Mouse (Mus musculus): ENCODE results near the gene Sec22a.

Sec22a gene

DNA sequence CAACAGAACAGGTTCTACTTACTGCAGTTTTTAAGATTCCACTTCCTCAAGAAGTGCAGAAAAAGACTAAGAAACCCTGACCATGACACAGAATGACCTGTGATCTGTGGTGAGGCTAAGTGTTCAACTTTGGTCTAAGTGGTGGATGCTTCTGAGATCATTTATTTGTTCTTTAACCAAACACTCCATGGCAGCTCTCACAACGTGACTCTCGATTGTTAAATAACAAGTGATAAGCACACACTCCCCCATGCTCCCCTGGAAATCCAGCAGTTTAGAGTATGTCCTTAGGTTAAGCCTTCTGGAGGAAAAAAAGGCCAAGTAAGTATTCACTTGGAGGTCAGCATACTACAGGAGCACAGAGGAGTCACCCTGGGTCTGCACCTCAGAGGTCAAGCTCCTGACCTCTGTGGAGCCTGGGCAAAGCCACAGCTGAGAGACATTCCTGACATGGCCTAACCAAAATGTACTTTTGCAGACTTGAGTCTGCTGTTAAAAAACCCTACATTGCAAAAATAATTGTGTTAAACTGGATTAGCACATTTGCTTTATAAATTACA lies 53.1 kb downstream of the Sec22a start:
- DNase-seq (ENCODE audit: low spot score): no peak

DNA sequence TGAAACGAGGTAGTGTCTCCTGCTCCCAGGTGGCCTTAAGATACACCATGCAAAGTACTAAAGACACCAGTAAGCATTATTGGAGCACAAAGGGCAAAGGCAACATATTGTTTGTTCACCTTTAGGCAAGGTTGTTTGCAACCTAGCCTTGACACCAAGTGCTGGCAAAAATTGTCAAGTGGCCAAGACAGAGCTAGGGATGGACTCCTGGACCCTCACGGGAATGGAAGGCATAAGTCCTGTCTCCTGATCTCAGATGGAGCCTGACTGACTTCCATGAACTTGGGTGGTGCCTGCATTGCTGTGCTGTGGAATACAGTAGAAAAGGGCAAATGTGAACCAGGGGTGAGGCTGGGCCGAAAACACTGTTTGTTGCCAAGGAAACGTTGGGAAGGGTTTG lies 54.1 kb downstream of the Sec22a start:
- no peak for DNase-seq (ENCODE audit: low spot score)

DNA sequence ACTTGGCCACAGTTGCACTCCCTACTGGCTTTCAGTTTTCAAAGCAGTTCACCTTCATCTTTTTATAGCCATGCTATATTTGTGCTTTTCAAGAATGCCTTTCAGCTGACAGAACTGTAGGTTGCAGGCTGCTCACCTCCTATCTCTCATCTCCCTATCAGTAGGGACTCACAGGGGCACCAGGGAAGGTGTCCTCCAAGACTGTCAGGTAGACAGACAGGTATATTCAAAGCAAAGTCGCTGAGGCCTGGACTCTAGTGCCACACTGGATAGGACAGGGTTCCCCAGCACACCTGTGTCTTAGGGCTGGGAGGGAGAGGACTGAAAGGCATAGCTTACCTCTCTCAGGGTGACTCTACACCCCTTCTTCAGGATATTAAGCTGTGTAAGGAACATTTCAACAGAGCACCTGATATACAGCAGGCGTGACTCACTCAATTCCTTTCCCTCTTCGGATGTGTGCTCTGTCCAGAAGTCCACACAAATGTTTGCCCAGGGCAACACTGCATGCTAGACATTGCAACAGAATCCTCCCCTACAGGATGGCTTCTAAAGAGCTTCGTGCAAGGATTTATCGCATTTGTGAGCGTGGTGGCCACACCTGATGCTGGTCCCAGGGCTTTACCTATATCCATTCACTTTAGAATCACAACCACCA lies 55.1 kb downstream of the Sec22a start:
- DNase-seq (ENCODE audit: low spot score): no peak

DNA sequence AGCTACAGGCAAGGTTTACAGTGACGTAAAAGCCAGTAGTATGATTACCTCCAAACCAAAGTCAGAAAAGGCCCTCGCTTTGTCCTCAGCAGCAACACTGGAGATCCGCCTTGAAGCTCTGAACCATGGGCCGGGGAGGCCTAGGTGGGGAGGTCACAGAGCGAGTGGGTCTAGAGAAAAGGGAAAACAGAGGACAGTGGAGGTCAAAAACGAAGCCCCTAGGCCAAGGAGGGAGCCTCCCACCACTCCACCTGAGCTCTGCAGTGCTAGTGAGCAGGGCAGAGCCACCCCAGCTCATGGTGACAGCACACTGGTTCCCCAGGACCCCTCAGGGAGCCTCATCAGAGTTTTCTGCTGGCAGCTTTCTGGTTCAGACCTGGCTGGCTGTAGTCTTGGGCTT lies 55.7 kb downstream of the Sec22a start:
- no peak for DNase-seq (ENCODE audit: low spot score)

DNA sequence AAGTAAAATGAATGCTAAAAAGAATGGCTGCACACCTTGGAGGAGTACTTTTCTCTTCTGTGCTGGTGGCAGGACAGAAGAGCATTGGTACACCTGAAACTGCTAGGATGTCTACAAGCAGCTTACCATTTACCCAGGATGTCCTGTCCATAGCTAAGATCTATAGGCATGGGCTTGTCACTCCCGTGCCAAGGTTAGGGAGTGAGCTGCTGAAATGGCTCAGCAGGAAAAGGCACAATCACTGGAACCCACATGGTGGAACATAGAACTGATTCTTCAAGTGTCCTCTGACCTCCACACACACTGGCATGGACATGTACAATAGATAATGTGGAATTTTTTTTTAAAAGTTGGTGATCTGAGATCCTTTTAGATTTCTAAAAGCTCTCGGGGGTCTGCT lies 56.4 kb downstream of the Sec22a start:
- no peak for DNase-seq (ENCODE audit: low spot score)

DNA sequence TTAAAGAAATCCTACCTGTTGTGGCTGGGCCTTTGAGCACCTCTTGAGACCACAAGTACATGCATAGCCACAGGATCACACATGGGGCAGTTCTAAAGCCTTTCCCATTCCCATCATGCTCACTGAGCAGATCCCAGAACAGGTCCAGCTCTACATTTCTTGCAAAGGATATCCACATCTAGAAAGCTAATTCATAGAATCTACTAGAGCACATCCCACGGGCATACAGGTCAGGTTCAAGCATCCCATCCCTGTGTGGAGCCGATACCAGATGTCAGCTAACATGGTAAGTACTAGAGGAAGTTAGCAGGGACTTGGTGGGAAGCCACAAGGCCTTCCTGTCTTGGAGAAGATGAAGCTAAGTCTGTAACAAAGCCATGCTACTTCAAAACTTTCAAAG lies 57.1 kb downstream of the Sec22a start:
- DNase-seq (ENCODE audit: low spot score): no peak

DNA sequence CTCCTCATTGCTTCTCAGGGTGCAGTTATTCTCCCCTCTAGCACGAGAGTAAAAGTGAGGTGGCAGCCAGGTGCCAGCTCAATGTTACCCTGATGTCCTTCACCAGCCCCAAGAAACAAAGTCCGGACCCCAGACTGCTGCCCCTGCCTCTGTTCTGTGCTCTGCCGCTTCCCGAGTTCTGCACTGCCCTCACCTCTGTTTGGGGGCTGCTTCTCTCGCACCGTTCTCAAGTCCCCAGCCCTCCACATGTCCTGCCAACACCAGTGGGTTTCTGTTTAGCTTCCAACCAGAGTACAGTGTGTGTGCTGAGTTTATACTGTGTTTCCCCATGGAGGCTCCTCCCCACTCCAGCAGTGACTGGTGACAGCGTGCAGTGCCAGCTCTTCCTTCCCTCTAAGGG lies 58.5 kb downstream of the Sec22a start:
- no peak for DNase-seq (ENCODE audit: low spot score)

DNA sequence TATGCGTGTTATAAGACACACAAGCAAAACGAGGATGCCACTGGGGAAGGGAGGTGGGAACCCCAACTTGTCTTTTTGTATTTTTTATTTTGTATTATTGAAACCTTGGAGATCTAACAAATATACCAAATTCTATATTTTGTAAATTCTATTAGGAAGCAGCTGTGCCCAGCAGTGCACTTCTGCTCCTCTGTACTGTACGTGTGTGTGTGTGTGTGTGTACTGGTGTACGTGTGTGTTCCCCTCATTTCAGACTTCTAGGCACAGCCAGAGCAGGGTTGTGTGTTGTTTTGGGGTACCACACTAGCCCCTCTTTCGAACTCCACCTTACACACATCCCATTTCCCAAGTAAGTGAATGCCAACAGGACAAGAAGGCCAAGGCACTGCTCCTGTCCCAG lies 59.3 kb downstream of the Sec22a start:
- no peak for DNase-seq (ENCODE audit: low spot score)

DNA sequence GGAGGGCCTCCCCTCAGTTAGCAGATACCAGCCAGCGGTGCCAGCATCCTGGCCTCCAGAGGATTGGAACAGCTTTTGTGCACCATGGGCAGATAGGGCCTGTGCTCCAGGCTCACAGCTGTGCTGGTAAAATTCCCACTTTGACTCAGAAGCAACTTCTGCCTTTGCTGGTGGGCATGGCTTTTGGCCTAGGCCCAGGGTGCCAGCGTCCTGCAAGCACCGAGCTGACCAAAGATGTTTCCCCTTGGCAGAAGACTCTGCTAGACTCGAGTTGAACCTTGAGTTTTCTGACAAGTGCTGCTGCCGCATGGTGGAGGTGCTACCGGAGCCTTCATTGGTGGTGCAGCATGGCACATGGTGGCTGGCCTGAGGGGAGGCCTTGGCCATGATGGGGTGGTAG lies 60.0 kb downstream of the Sec22a start:
- no peak for DNase-seq (ENCODE audit: low spot score)

DNA sequence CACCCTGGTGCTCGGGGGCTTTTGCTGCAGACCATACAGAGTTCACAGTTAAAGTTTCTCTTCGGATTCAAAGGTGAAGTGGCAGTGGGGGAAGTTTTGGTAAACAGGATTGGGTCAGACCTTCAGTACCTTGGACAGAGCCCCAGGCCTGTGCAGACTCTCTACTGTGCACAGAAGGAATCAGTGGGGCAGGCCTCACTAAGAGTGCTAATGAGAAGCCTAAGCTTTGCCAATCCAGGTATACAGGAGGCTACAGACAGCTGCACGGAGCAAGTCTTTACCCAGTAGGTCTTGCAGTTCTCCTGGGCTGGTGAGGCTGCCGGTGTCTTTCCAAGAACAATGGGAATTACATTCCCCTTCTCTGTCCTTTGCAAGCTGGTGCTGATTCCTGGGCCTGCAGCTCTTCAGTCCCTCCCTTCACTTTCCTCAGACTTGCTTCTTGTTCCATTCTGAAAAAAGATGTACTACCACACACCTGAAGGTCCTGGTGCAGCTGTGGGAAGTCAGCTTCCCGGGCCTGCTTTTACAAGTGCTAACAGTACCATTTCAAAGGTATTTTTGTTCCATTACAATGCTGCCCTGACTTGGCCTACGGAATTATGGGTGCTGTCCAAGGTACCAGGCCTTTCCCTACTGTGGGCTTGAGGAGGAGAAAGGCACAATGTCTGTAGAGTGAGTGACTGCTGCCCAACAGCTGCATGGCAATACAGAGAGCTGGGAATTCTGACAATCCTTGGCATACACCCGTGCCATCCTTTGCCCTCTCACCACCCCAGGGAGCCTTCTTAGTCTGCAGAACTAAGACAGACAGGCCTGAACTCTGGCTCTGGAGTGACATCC lies 61.1 kb downstream of the Sec22a start:
- DNase-seq (ENCODE audit: low spot score): no peak

DNA sequence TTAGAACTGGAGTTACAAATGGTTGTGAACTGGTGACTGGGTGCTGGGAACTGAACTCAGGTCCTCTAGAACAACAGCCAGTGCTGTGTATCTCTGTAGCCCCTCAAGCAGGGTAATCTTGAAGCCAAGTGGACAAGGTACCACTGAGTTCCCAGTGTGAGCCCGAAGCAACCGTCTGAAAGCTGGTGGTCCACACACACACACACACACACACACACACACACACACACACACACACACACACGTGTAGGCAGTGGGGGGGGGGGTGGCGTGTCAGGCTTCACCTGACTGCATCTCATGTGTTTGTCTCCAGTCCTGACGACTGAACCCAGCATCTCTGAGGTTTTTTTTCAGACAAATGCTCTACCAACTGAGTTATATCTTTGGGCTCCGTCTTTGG lies 63.6 kb downstream of the Sec22a start:
- DNase-seq (ENCODE audit: low spot score): no peak

DNA sequence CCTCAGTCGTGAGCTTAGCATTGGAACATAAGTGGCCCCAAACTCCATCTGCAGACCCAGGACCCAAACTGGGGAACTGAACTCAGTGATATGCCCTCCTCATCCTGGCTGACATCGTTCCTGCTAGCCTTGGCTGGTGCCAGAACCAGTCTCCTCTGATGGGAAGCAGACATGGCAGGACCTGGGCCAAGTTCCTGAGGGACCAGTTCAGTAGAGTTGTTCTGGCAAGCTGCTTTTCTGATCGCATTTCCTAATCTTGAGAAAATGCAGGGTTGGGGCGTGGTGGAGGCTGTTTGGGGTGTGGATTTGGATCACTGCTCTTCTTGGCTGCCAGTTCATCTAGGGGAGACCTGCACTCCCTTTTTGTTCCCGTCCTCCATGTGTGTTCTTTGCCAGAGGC lies 65.9 kb downstream of the Sec22a start:
- no peak for DNase-seq (ENCODE audit: low spot score)

DNA sequence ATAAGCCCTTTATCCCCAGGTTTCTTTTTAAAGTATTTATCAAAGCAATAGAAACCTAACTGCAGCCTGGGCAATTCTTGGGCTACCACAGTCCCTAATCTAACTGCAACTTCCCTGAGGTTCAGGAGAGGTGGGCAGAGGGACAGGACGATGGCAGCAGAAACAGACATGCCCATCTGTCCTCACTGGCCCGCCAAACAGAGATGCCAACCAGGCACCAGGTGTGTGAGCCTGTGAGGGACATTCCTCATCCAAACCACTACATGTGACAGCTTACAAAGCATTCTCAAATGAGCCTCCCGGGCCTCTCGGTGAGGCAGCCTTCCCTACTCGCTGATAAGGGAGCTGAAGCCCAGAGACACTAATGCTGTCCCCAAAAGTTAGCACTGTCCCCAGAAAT lies 76.5 kb downstream of the Sec22a start:
- DNase-seq (ENCODE audit: low spot score): no peak

DNA sequence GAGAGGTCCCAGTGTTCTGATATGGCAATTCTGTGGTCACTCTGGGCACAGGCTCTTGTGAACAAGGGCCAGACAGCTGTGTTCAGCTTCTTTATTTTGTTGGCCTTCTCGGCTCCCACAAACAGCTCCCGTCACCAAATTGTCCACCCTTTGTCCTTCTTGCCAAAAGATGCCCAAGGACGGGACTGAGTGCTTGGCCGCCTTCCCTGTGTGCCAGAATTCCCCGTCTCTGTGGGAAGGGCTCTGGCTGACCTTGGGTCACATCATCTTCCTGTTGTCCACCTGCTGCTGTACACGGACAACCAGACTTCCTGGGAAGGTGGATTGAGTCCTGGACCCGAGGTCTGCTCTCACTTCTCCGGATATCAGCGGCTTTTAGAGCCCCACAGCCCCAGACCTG lies 77.9 kb downstream of the Sec22a start:
- no peak for DNase-seq (ENCODE audit: low spot score)

DNA sequence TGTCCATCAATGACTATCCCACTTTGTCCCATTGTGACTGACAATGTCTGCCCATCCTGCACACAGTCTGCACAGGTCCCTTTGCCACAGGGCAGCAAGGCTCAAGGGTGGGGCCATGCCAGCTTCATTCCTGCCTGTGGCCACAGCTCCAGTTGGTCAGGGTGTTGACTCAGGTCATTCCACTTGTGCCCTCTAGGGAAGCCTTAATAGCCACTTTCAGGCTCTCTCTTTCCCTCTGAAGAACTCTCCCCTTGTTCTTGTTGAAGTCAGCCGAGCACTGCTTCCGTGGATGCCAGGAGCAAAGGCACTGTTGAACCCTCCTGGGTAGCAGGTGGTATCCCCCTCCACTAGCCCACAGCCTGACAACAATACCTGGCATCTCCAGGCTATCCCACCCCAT lies 81.3 kb downstream of the Sec22a start:
- no peak for DNase-seq (ENCODE audit: low spot score)

DNA sequence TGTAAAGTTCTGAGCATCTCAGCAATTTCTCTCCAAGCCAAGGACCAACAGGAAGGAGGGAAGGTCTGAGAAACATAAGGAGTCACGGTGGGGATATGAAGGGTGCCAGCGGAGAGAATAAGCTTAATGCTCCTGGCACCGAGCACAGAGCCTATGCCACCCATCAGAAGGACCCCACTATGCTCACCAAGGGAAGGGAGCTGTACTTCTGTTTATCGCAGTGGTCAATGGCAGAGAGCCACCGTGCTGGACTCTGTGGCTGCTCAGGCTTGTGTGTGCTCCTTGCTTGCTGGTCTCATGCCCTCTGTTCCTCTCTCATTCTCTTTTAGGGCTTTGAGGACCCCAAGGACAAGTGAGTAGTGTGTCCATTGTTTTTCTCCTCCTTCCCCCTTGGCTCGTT lies 85.6 kb downstream of the Sec22a start:
- no peak for DNase-seq (ENCODE audit: low spot score)

DNA sequence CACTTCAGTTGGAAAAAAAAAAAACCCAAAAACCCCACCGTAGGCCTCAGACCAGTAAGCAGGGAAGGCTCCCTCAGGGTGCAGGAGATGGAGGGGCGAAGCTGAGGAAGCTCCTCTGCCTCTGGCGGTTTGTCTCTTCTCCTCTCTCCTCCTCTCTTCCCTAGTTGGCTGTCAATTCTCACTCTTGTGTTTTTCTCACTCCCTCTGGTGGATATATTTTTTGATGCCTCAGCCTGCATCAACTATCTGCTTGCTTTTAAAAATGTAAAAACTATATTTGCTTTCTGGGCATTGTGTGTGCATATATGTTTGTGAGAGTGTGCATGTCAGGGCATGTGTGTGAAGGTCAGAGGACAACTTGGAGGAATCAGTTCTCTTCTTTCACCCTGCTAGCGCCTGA lies 91.3 kb downstream of the Sec22a start:
- no peak for DNase-seq (ENCODE audit: low spot score)

DNA sequence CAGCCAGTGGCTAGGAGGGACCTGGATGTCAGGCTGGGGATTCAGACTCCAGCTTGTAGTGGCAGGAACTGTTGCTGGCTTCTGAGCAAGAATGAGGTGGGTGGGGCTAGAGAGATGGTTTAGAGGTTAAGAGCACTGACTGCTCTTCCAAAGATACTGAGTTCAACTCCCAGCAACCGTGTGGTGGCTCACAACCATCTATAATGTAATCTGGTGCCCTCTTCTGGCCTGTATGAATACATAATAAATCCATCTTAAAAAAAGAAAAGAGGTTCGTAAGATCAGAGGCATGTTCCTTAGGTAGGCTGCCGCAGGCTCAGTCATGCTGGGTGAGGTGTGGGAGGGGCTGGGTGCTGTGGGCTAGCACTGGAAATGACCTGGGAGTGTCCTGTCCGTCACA lies 92.1 kb downstream of the Sec22a start:
- no peak for DNase-seq (ENCODE audit: low spot score)

DNA sequence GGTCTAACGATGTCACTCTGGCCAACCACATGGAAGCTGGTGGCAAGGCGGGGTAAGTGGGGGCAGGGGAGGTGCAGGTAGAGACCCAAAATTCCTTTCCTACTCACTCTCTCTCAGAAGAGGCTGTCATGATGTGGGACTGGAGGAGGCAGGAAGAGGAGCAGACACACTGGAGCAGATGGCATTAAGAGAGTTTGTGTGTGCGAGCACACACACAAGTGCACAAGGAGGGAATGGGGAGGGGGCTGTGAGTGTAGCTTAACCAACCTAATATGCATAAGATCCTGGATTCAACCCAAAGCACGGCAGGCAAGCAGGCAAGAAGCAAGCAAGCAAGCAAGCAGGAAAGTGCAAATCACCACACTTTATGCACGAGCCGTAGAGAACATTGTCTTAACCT lies 92.8 kb downstream of the Sec22a start:
- DNase-seq (ENCODE audit: low spot score): no peak

DNA sequence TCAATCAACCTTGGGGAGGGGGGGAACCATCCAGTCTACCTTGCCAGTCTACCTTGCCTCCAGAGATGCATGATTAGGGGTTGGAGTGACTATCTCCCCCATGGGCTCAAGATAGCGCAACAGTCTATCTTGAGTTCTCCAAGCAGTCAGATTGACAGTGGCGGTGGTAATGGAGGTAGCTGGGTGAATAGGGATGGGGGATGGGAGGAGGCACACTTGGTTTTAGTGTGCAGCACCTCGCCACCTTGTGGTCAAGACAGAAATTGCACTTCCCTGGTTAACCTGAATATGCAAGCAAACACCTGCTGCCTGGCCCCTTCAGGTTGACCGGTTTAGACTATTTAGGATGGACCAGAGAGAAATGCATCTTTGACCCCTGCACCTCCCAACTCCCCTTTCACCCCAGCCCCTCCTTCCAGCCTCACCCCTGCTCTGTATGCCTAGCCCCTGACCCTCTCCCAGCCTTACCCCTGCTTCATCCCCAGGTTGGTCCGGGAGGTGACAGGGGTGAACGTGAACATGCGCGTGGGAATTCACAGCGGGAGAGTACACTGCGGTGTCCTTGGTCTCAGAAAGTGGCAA lies 93.3 kb downstream of the Sec22a start:
- peak; percentile 86 for DNase-seq (ENCODE audit: low spot score)
